ENCODE assay signal across 8 mouse cellular contexts in the genomic region with DNA sequence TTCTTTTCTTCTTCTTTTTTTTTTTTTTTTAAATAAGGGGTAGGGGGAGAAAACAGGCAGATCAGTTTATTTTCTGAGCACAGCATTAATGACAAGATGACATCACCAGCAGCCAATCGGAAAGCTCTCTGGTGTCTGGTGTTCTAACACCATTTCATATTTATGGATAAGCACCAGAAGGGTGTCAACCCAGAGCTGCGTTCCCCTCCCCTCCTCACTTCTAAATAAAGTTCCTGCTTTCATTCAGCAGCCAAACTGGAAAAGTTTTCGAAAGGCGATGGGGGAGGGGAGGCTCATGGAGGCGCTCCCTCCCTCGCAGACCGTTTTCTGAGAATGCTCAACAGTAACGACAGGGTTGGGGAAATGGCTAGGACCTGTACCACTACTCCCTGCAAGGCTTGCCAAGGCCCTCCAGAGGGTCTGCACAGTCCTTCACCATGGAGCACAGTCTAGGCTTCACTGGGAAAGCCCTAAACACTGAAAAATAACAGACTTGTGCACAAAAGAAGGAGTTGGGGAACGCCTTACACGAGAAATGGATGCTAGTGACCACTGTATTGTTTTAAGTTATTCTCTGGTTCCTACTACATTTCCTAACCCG.
DNase-seq lines count a peak whose midpoint lies in the region; ATAC-seq lines count a peak whose summit lies in the region.

No protein-coding gene starts in this region.

- 27% methylated on average over 11 of the region's 11 CpGs for WGBS in forebrain, embryonic 12.5 days
- WGBS in limb, embryonic 10.5 days, result 55% methylated on average over 11 of the region's 11 CpGs

- H3K36me3 ChIP-seq in forebrain, embryonic 12.5 days (replicated peaks), result no peaks in the 10 kb centered on the region
- no peaks in the 10 kb centered on the region for H3K36me3 ChIP-seq in limb, embryonic 10.5 days

- peak; percentile 5 for DNase-seq in layer of hippocampus, adult 11-12 months (ENCODE audit: low spot score)
- no peak for DNase-seq in layer of hippocampus, adult 9-10 months (ENCODE audit: low spot score)
- DNase-seq in heart, postnatal 10 days, result peak; percentile 62 to 64
- no peak for DNase-seq in limb, embryonic 10.5 days (ENCODE audit: low spot score)
- DNase-seq in right cerebral cortex, postnatal 14 days, result peak; percentile 69
- DNase-seq in cerebellum, adult 8-10 months, result no peak
- no peak for DNase-seq in adrenal gland, postnatal 25 days

- H3K4me2 ChIP-seq in forebrain, embryonic 12.5 days, result peak overlapping the region; percentile 38

- H3K27ac ChIP-seq in forebrain, embryonic 12.5 days, result peak overlapping the region; percentile 80
- H3K27ac ChIP-seq in limb, embryonic 10.5 days, result peak overlapping the region; percentile 74; the same call in 1 of the 2 replicates

- peak overlapping the region; percentile 9; the same call in 1 of the 2 replicates for H3K9ac ChIP-seq in forebrain, embryonic 12.5 days

- peak; percentile 42 for ATAC-seq in forebrain, embryonic 12.5 days (ENCODE audit: low FRiP score)

- H3K9me3 ChIP-seq in forebrain, embryonic 12.5 days, result no peaks in the 10 kb centered on the region
- no peaks in the 10 kb centered on the region for H3K9me3 ChIP-seq in limb, embryonic 10.5 days (replicated peaks)

- H3K4me1 ChIP-seq in forebrain, embryonic 12.5 days, result peaks cover 67% of the 10 kb centered on the region
- H3K4me1 ChIP-seq in limb, embryonic 10.5 days, result peaks cover 43% of the 10 kb centered on the region

- no peak overlapping the region for H3K4me3 ChIP-seq in forebrain, embryonic 12.5 days (replicated peaks)
- no peak overlapping the region for H3K4me3 ChIP-seq in limb, embryonic 10.5 days

- intact Hi-C loops in heart, postnatal 10 days (cut with DNase I), result loop anchor here (5.0 kb wide), 1 partner anchor 167 kb away; no protein-coding TSS in a partner anchor

- no peaks in the 10 kb centered on the region for H3K27me3 ChIP-seq in forebrain, embryonic 12.5 days
- H3K27me3 ChIP-seq in limb, embryonic 10.5 days (ENCODE audit: low read depth, poor library complexity, severe bottlenecking), result no peaks in the 10 kb centered on the region

Comparison
In these comparisons a context has a peak if more than half of its experiments do, and no peak if none do; other contexts are left out.
1. DNase-seq: peak in layer of hippocampus, adult 11-12 months (single experiment), heart, postnatal 10 days (2 of 2) and right cerebral cortex, postnatal 14 days (single experiment); none in layer of hippocampus, adult 9-10 months (single experiment), limb, embryonic 10.5 days (single experiment), cerebellum, adult 8-10 months (single experiment) and adrenal gland, postnatal 25 days (single experiment).